ENCODE assay signal across 17 mouse cellular contexts in genomic region chr8:11341111-11341566, GRCm38 (mm10). TPM values are rescaled to one million over a fixed set of nuclear protein-coding genes. Genes with fewer than 3 reads are reported as not detected.
DNase-seq lines count a peak whose midpoint lies in the region; ATAC-seq and TF ChIP-seq lines count a peak whose summit lies in the region.
"Had no signal": no experiment of that assay in that cellular context is flagged by ENCODE, and none has a peak within 500 bp of the region (broad histone marks: within the 10 kb centered on the region; RNA-seq: fewer than 3 reads in every experiment).

No protein-coding gene starts in this region.

- intact Hi-C loops in gastrocnemius, adult 2 months (cut with DNase I): no loop called here
- intact Hi-C loops in gastrocnemius, postnatal 36 days (cut with DNase I): no loop called here

- in situ Hi-C loops in CH12.LX (cut with MboI; ENCODE audit: low pct_ligation_motif_present, low pct_unique_long_range_greater_than_20kb, low sequenced_read_pairs): no loop called here

- H3K4me3 ChIP-seq in gastrocnemius, adult 2 months: no peak overlapping the region; the same call in 1 of the 2 replicates
- no peak overlapping the region for H3K4me3 ChIP-seq in kidney, embryonic 15.5 days (replicated peaks)
- no peak overlapping the region for H3K4me3 ChIP-seq in CH12.LX (replicated peaks in 1 of 3; ENCODE audit: low read depth in 2 of 3, low read length in 2 of 3, poor library complexity in 1 of 3)
- H3K4me3 ChIP-seq: embryonic facial prominence, embryonic 13.5 days; hindbrain, embryonic 15.5 days; midbrain, embryonic 13.5 days had no signal

- H3K79me2 ChIP-seq in CH12.LX (replicated peaks; ENCODE audit: control insufficient read depth, extremely low read depth, insufficient read depth, poor library complexity, severe bottlenecking): no peaks in the 10 kb centered on the region

- no peaks in the 10 kb centered on the region for H3K27me3 ChIP-seq in kidney, embryonic 15.5 days
- peaks cover 18% of the 10 kb centered on the region for H3K27me3 ChIP-seq in CH12.LX (replicated peaks)
- H3K27me3 ChIP-seq: embryonic facial prominence, embryonic 13.5 days; hindbrain, embryonic 15.5 days; midbrain, embryonic 13.5 days; Patski had no signal

- no peak overlapping the region for H3K9ac ChIP-seq in kidney, embryonic 15.5 days
- H3K9ac ChIP-seq in CH12.LX (ENCODE audit: insufficient read depth, low read depth): no peak overlapping the region
- H3K9ac ChIP-seq: embryonic facial prominence, embryonic 13.5 days; hindbrain, embryonic 15.5 days; midbrain, embryonic 13.5 days had no signal

- dilution Hi-C loops in CH12.LX (cut with MboI; ENCODE audit: extremely low pct_ligation_motif_present, extremely low pct_unique_long_range_greater_than_20kb, low sequenced_read_pairs): no loop called here

- no peaks in the 10 kb centered on the region for H3K9me3 ChIP-seq in kidney, embryonic 15.5 days (replicated peaks)
- peaks cover 3% of the 10 kb centered on the region for H3K9me3 ChIP-seq in CH12.LX (replicated peaks; ENCODE audit: low read length)
- H3K9me3 ChIP-seq: embryonic facial prominence, embryonic 13.5 days; hindbrain, embryonic 15.5 days; midbrain, embryonic 13.5 days had no signal

- no peak for TF ChIP-seq CTCF in gastrocnemius, adult 2 months (IDR thresholded peaks at IDR 0.05)
- no peak for TF ChIP-seq CTCF in CH12.LX (conservative IDR thresholded peaks at IDR 0.05 in 1 of 2, IDR thresholded peaks at IDR 0.05 in 1 of 2; ENCODE audit: low read depth in 2 of 2, low read length in 2 of 2)

- peak overlapping the region; percentile 77 for H3K27ac ChIP-seq in gastrocnemius, adult 2 months
- H3K27ac ChIP-seq in kidney, embryonic 15.5 days: peak overlapping the region; percentile 37
- H3K27ac ChIP-seq in CH12.LX (ENCODE audit: insufficient read depth, low read depth): no peak overlapping the region
- H3K27ac ChIP-seq: embryonic facial prominence, embryonic 13.5 days; hindbrain, embryonic 15.5 days; midbrain, embryonic 13.5 days had no signal

- TF ChIP-seq EP300 in CH12.LX (IDR thresholded peaks at IDR 0.05; ENCODE audit: low read length): 0 out of 2 replicates have a peak, but pooled peaks have one; percentile 10

- 78% methylated on average over 3 of the region's 3 CpGs for WGBS in kidney, embryonic 15.5 days

- 0 out of 2 replicates have a peak, but pooled peaks cover 5% of the 10 kb centered on the region for H3K36me3 ChIP-seq in kidney, embryonic 15.5 days
- no peaks in the 10 kb centered on the region for H3K36me3 ChIP-seq in CH12.LX (replicated peaks in 1 of 2; ENCODE audit: control insufficient read depth in 1 of 2, insufficient read depth in 1 of 2, low read length in 1 of 2)
- H3K36me3 ChIP-seq: embryonic facial prominence, embryonic 13.5 days; hindbrain, embryonic 15.5 days; midbrain, embryonic 13.5 days had no signal

- no peak for TF ChIP-seq POLR2A in CH12.LX (IDR thresholded peaks at IDR 0.05; ENCODE audit: low read depth, low read length)

- TF ChIP-seq RAD21 in CH12.LX (IDR thresholded peaks at IDR 0.05; ENCODE audit: low read depth, low read length): no peak

- ATAC-seq in kidney, embryonic 15.5 days (replicated peaks; ENCODE audit: low FRiP score): no peak
- peak; percentile 63 to 78 for ATAC-seq in hematopoietic stem cell, adult 5-6 weeks (replicated peaks in 1 of 2; ENCODE audit: insufficient read depth in 1 of 2, low FRiP score in 2 of 2, low TSS enrichment in 1 of 2, low read depth in 1 of 2, poor library complexity in 2 of 2, severe bottlenecking in 2 of 2)
- ATAC-seq: midbrain, embryonic 13.5 days had no signal

- H3K4me2 ChIP-seq in kidney, embryonic 15.5 days: no peak overlapping the region
- H3K4me2 ChIP-seq in CH12.LX (ENCODE audit: insufficient read depth, low read depth, poor library complexity, severe bottlenecking): no peak overlapping the region
- H3K4me2 ChIP-seq: embryonic facial prominence, embryonic 13.5 days; hindbrain, embryonic 15.5 days; midbrain, embryonic 13.5 days had no signal

- H3K4me1 ChIP-seq in kidney, embryonic 15.5 days: peaks cover 36% of the 10 kb centered on the region
- H3K4me1 ChIP-seq in CH12.LX (ENCODE audit: control insufficient read depth in 1 of 2, insufficient read depth in 2 of 2): peaks cover 22 to 32% of the 10 kb centered on the region in 2 experiments
- H3K4me1 ChIP-seq: hindbrain, embryonic 15.5 days had no signal

- no peak for DNase-seq in gastrocnemius, adult 2 months
- DNase-seq in gastrocnemius, postnatal 36 days: no peak
- no peak for DNase-seq in kidney, adult 18-20 months
- DNase-seq in CH12.LX (ENCODE audit: extremely low read depth) (no peak), adipocyte (ENCODE audit: low spot score) (no peak)
- DNase-seq in layer of hippocampus, adult 9-10 months (ENCODE audit: low spot score): no peak
- DNase-seq: cerebellum, adult 11-12 months; cerebellum, postnatal 36 days; gastrocnemius, postnatal 25 days; lung, adult 18-20 months; right cerebral cortex, postnatal 14 days had no signal

TF ChIP-seq in CH12.LX, 34 proteins besides CTCF, POLR2A, EP300 and RAD21:
- TF ChIP-seq USF1 (IDR thresholded peaks at IDR 0.05; ENCODE audit: low read depth, low read length): no peak
- no peak for TF ChIP-seq SMC3 (IDR thresholded peaks at IDR 0.05; ENCODE audit: low read depth, low read length)

RNA-seq across cellular contexts. Expression of gene Col4a1, which starts 28.5 kb away (rescaled TPM):
- 100 to 1,000 TPM in 1 of 2 experiments, 10 to 100 TPM in 1; 73.3 to 117 TPM for total RNA-seq in gastrocnemius, adult 2 months (2021)
- total RNA-seq in gastrocnemius, postnatal 36 days (2021): 100 to 1,000 TPM; 146 to 216 TPM
- polyA plus RNA-seq in kidney, embryonic 15.5 days (2015; fragmentation: Nextera tagmentation; extraction: Ambion mirVana): 297 and 335 TPM in 2 replicates
- total RNA-seq in CH12.LX (2012; rRNA removed) (0.04 TPM in 1 of 2 replicates, not detected in the other), CH12.LX (2014; rRNA removed) (0.13 and 0.36 TPM in 2 replicates)
- 0.27 TPM in 1 of 2 replicates, not detected in the other for polyA plus RNA-seq in CH12.LX (2012; ENCODE audit: insufficient read length, low read depth)
- total RNA-seq in hematopoietic stem cell, adult 5-6 weeks (2017): 17.3 and 30.0 TPM in 2 replicates

RNA-seq across cellular contexts. Expression of gene Col4a2, which starts 28.5 kb away (rescaled TPM):
- total RNA-seq in gastrocnemius, adult 2 months (2021): 10 to 100 TPM; 51.3 to 69.5 TPM
- total RNA-seq in gastrocnemius, postnatal 36 days (2021): 100 to 1,000 TPM in 1 of 2 experiments, 10 to 100 TPM in 1; 77.5 to 105 TPM
- polyA plus RNA-seq in kidney, embryonic 15.5 days (2015; fragmentation: Nextera tagmentation; extraction: Ambion mirVana): 108 and 116 TPM in 2 replicates
- total RNA-seq in CH12.LX (2012; rRNA removed): 0.04 TPM in 2 replicates
- total RNA-seq in CH12.LX (2014; rRNA removed): not detected in 2 replicates
- 0.07 and 0.11 TPM in 2 replicates for polyA plus RNA-seq in CH12.LX (2012; ENCODE audit: insufficient read length, low read depth)
- 16.1 and 16.9 TPM in 2 replicates for total RNA-seq in hematopoietic stem cell, adult 5-6 weeks (2017)

Comparison
In these comparisons a context has a peak if more than half of its experiments do, and no peak if none do; other contexts are left out.
1. RNA of gene Col4a1, which starts 28.5 kb away (total RNA-seq): 146 to 216 TPM in gastrocnemius, postnatal 36 days, 73.3 to 117 TPM in gastrocnemius, adult 2 months and 17.3 to 30.0 TPM in hematopoietic stem cell, adult 5-6 weeks; 0.04 to 0.36 TPM in CH12.LX; every median in the first group is over 10 times any median in the second.
2. RNA of gene Col4a2, which starts 28.5 kb away (total RNA-seq): 77.5 to 105 TPM in gastrocnemius, postnatal 36 days, 51.3 to 69.5 TPM in gastrocnemius, adult 2 months and 16.1 to 16.9 TPM in hematopoietic stem cell, adult 5-6 weeks; 0.04 TPM in CH12.LX; every median in the first group is over 10 times any median in the second.